Mouse (Mus musculus): ENCODE data around the gene Resf1. TPM values are rescaled to one million over a fixed set of nuclear protein-coding genes. Genes with fewer than 3 reads are reported as not detected.

Resf1 gene
- polyA plus RNA-seq, 1 experiment from 2014 or later: 55.2 TPM

- H3K9me3 ChIP-seq: no peaks in the 10 kb centered on the region
- 90% methylated on average over 1 of the region's 1 CpGs for WGBS
- no peak overlapping the region for H3K4me2 ChIP-seq (replicated peaks)
- H3K4me3 ChIP-seq: no peak overlapping the region
- no peaks in the 10 kb centered on the region for H3K27me3 ChIP-seq
- no peak for ATAC-seq (ENCODE audit: insufficient number of reproducible peaks, insufficient read depth, low FRiP score, low TSS enrichment)
- peaks cover 28% of the 10 kb centered on the region; the same call in 1 of the 2 replicates for H3K36me3 ChIP-seq
- peaks cover 13% of the 10 kb centered on the region for H3K4me1 ChIP-seq
- no peak overlapping the region for H3K9ac ChIP-seq
- no peak overlapping the region for H3K27ac ChIP-seq
Measured at GRCm38 (mm10) chr6:149311778-149312177, 2.6 kb downstream of the Resf1 start.

- no peak for ATAC-seq (ENCODE audit: insufficient number of reproducible peaks, insufficient read depth, low FRiP score, low TSS enrichment)
- WGBS: 75% methylated on average over 1 of the region's 1 CpGs
- peaks cover 31% of the 10 kb centered on the region; the same call in 1 of the 2 replicates for H3K36me3 ChIP-seq
Measured at GRCm38 (mm10) chr6:149312221-149312620, 3.0 kb downstream of the Resf1 start.

GRCm38 (mm10) chr6:149314918-149315317, 5.7 kb downstream of the Resf1 start:
- peaks cover 9% of the 10 kb centered on the region for H3K4me1 ChIP-seq
- H3K27me3 ChIP-seq: no peaks in the 10 kb centered on the region
- no peak overlapping the region for H3K9ac ChIP-seq
- WGBS: 94% methylated on average over 2 of the region's 2 CpGs
- no peak overlapping the region for H3K4me2 ChIP-seq (replicated peaks)
- no peak for ATAC-seq (ENCODE audit: insufficient number of reproducible peaks, insufficient read depth, low FRiP score, low TSS enrichment)
- H3K4me3 ChIP-seq: no peak overlapping the region
- no peaks in the 10 kb centered on the region for H3K9me3 ChIP-seq
- peaks cover 51% of the 10 kb centered on the region for H3K36me3 ChIP-seq
- H3K27ac ChIP-seq: no peak overlapping the region

More at GRCm38 (mm10) chr6:149312221-149312620, 3.0 kb downstream of the Resf1 start:
- H3K4me3 ChIP-seq: no peak overlapping the region
- no peak overlapping the region for H3K4me2 ChIP-seq (replicated peaks)
- H3K27me3 ChIP-seq: no peaks in the 10 kb centered on the region
- no peak overlapping the region for H3K27ac ChIP-seq
- H3K9me3 ChIP-seq: no peaks in the 10 kb centered on the region
- no peak overlapping the region for H3K9ac ChIP-seq
- H3K4me1 ChIP-seq: peaks cover 13% of the 10 kb centered on the region

GRCm38 (mm10) chr6:149323523-149324241, 14.5 kb downstream of the Resf1 start:
- H3K27me3 ChIP-seq: no peaks in the 10 kb centered on the region
- no peaks in the 10 kb centered on the region for H3K9me3 ChIP-seq
- H3K36me3 ChIP-seq: peaks cover 81% of the 10 kb centered on the region
- H3K4me1 ChIP-seq: no peaks in the 10 kb centered on the region
- H3K4me2 ChIP-seq (replicated peaks): no peak overlapping the region
- H3K4me3 ChIP-seq: no peak overlapping the region
- ATAC-seq (ENCODE audit: insufficient number of reproducible peaks, insufficient read depth, low FRiP score, low TSS enrichment): no peak
- H3K27ac ChIP-seq: no peak overlapping the region
- no peak overlapping the region for H3K9ac ChIP-seq
- 92% methylated on average over 4 of the region's 4 CpGs for WGBS

DNA sequence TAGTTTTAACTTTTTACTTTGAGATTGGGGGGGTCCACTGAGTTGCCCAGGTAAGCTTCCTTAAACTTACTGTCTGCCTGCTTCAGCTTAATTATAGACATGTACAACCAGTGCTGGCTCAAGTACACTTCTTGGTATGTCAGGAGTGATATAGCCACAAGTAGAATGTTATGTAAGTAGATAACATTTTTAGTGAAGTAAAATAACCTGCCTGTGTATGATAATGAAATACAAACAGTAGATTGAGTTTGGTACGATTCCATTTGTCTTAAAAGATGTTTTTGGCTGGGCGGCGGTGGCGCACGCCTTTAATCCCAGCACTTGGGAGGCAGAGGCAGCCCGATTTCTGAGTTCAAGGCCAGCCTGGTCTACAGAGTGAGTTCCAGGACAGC, 15.0 kb downstream of the Resf1 start:
- Histone ChIP-seq H3K9me3 (no peaks in the 10 kb centered on the region), H3K9ac (no peak overlapping the region), H3K4me2 (replicated peaks) (no peak overlapping the region), H3K36me3 (peaks cover 82% of the 10 kb centered on the region), H3K27ac (no peak overlapping the region), H3K4me3 (no peak overlapping the region), H3K27me3 (no peaks in the 10 kb centered on the region), H3K4me1 (no peaks in the 10 kb centered on the region)
- no peak for ATAC-seq (ENCODE audit: insufficient number of reproducible peaks, insufficient read depth, low FRiP score, low TSS enrichment)
- WGBS: 95% methylated on average over 6 of the region's 6 CpGs

- Histone ChIP-seq H3K4me1 (no peaks in the 10 kb centered on the region), H3K4me3 (no peak overlapping the region), H3K9ac (no peak overlapping the region), H3K27me3 (no peaks in the 10 kb centered on the region), H3K36me3 (peaks cover 66% of the 10 kb centered on the region), H3K9me3 (no peaks in the 10 kb centered on the region), H3K4me2 (replicated peaks) (no peak overlapping the region), H3K27ac (no peak overlapping the region)
- ATAC-seq (ENCODE audit: insufficient number of reproducible peaks, insufficient read depth, low FRiP score, low TSS enrichment): no peak
- 92% methylated on average over 4 of the region's 4 CpGs for WGBS
Measured at GRCm38 (mm10) chr6:149329071-149329470, 19.9 kb downstream of the Resf1 start.

DNA sequence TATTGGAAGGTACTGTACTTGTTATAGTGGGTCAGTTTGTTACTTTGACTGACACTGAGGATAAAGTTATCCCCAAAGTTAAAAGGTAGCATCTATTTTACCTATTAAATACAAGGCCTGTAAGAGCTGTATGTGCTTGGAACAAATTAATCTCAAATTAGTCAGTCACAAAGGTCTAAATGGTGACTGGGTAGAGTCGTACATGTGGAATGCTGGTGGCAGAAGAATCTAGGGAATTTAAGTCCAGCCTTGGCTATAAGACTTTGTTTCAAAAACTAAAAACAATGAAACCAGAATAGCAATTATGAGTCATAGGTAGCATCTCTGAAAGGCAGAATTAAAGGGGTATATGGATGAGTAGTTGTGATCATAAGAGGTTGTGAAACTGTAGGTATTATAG, 21.1 kb downstream of the Resf1 start:
- Histone ChIP-seq H3K27me3 (no peaks in the 10 kb centered on the region), H3K9me3 (no peaks in the 10 kb centered on the region), H3K27ac (no peak overlapping the region), H3K4me3 (no peak overlapping the region), H3K9ac (no peak overlapping the region), H3K4me1 (no peaks in the 10 kb centered on the region), H3K36me3 (peaks cover 70% of the 10 kb centered on the region), H3K4me2 (replicated peaks) (no peak overlapping the region)
- no peak for ATAC-seq (ENCODE audit: insufficient number of reproducible peaks, insufficient read depth, low FRiP score, low TSS enrichment)
- 82% methylated on average over 1 of the region's 1 CpGs for WGBS

GRCm38 (mm10) chr6:149333036-149333435, 23.8 kb downstream of the Resf1 start:
- no peak for ATAC-seq (ENCODE audit: insufficient number of reproducible peaks, insufficient read depth, low FRiP score, low TSS enrichment)
- 86% methylated on average over 2 of the region's 2 CpGs for WGBS
- Histone ChIP-seq H3K27ac (no peak overlapping the region), H3K4me2 (replicated peaks) (no peak overlapping the region), H3K4me1 (no peaks in the 10 kb centered on the region), H3K9me3 (no peaks in the 10 kb centered on the region), H3K36me3 (peaks cover 59% of the 10 kb centered on the region), H3K4me3 (no peak overlapping the region), H3K9ac (no peak overlapping the region), H3K27me3 (no peaks in the 10 kb centered on the region)

- no peak overlapping the region for H3K4me3 ChIP-seq
- no peak overlapping the region for H3K27ac ChIP-seq
- no peak overlapping the region for H3K4me2 ChIP-seq (replicated peaks)
- H3K9ac ChIP-seq: no peak overlapping the region
- no peaks in the 10 kb centered on the region for H3K9me3 ChIP-seq
- no peaks in the 10 kb centered on the region for H3K27me3 ChIP-seq
- peaks cover 35% of the 10 kb centered on the region for H3K36me3 ChIP-seq
- no peaks in the 10 kb centered on the region for H3K4me1 ChIP-seq
- no peak for ATAC-seq (ENCODE audit: insufficient number of reproducible peaks, insufficient read depth, low FRiP score, low TSS enrichment)
Measured at GRCm38 (mm10) chr6:149337990-149338389, 28.8 kb downstream of the Resf1 start.

GRCm38 (mm10) chr6:149338622-149339021, 29.4 kb downstream of the Resf1 start:
- 83% methylated on average over 1 of the region's 1 CpGs for WGBS

GRCm38 (mm10) chr6:149343802-149344201, 34.6 kb downstream of the Resf1 start:
- no peak overlapping the region for H3K4me3 ChIP-seq
- WGBS: 61% methylated on average over 2 of the region's 2 CpGs
- no peak overlapping the region for H3K4me2 ChIP-seq (replicated peaks)
- no peaks in the 10 kb centered on the region for H3K9me3 ChIP-seq
- no peak for ATAC-seq (ENCODE audit: insufficient number of reproducible peaks, insufficient read depth, low FRiP score, low TSS enrichment)
- no peak overlapping the region for H3K27ac ChIP-seq
- H3K4me1 ChIP-seq: no peaks in the 10 kb centered on the region
- H3K36me3 ChIP-seq: no peaks in the 10 kb centered on the region
- no peaks in the 10 kb centered on the region for H3K27me3 ChIP-seq
- no peak overlapping the region for H3K9ac ChIP-seq

More at GRCm38 (mm10) chr6:149338622-149339021, 29.4 kb downstream of the Resf1 start:
- Histone ChIP-seq H3K27ac (no peak overlapping the region), H3K27me3 (no peaks in the 10 kb centered on the region), H3K4me1 (no peaks in the 10 kb centered on the region), H3K4me3 (no peak overlapping the region), H3K9ac (no peak overlapping the region), H3K36me3 (peaks cover 29% of the 10 kb centered on the region), H3K4me2 (replicated peaks) (no peak overlapping the region), H3K9me3 (no peaks in the 10 kb centered on the region)
- no peak for ATAC-seq (ENCODE audit: insufficient number of reproducible peaks, insufficient read depth, low FRiP score, low TSS enrichment)

DNA sequence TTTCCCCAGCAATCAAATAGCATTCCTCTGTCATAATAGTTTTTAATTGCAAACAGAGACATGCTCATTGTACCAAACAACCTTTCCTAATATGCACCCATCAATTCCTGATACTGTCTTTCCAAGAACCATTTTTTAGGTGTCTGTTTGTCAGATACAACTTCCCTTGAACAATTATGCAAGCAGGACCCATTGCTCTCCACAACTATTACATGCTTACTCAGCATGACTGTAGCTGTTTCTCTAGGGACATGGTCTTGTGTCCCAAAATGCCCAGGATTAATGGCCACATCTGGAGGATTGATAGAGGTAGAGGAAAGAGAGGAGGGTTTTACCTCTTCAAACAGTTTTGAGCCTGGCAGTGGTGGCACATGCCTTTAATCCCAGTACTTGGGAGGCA, 35.2 kb downstream of the Resf1 start:
- Histone ChIP-seq H3K4me2 (replicated peaks) (no peak overlapping the region), H3K9me3 (no peaks in the 10 kb centered on the region), H3K4me3 (no peak overlapping the region), H3K4me1 (no peaks in the 10 kb centered on the region), H3K9ac (no peak overlapping the region), H3K36me3 (no peaks in the 10 kb centered on the region), H3K27ac (no peak overlapping the region), H3K27me3 (no peaks in the 10 kb centered on the region)
- no peak for ATAC-seq (ENCODE audit: insufficient number of reproducible peaks, insufficient read depth, low FRiP score, low TSS enrichment)

All from embryonic facial prominence, embryonic 12.5 days (tissue).